Comparison of ENCODE assay signal across 8 mouse cellular contexts in genomic region chr11:88862355-88862754, GRCm38 (mm10). TPM values are rescaled to one million over a fixed set of nuclear protein-coding genes. Genes with fewer than 3 reads are reported as not detected.
DNase-seq lines count a peak whose midpoint lies in the region; ATAC-seq lines count a peak whose summit lies in the region.

No protein-coding gene starts in this region.

- peak overlapping the region; percentile 82 for H3K9ac ChIP-seq in kidney, embryonic 16.5 days (replicated peaks; ENCODE audit: low read length)
- no peak overlapping the region for H3K9ac ChIP-seq in embryonic facial prominence, embryonic 14.5 days (ENCODE audit: low read depth, low read length)
- no peak overlapping the region for H3K9ac ChIP-seq in neural tube, embryonic 14.5 days (replicated peaks; ENCODE audit: low read depth, low read length)

- WGBS in kidney, embryonic 16.5 days, result 79% methylated on average over 2 of the region's 2 CpGs
- 85% methylated on average over 2 of the region's 2 CpGs for WGBS in embryonic facial prominence, embryonic 14.5 days
- WGBS in limb, embryonic 10.5 days, result 76% methylated on average over 2 of the region's 2 CpGs
- WGBS in neural tube, embryonic 14.5 days, result 85% methylated on average over 2 of the region's 2 CpGs

- ATAC-seq in kidney, embryonic 16.5 days (ENCODE audit: low FRiP score, low TSS enrichment), result no peak
- no peak for ATAC-seq in embryonic facial prominence, embryonic 14.5 days (ENCODE audit: low read depth)
- ATAC-seq in neural tube, embryonic 14.5 days (ENCODE audit: low read depth), result no peak

- peaks cover 26% of the 10 kb centered on the region for H3K4me1 ChIP-seq in kidney, embryonic 16.5 days (ENCODE audit: insufficient read depth, low read length)
- H3K4me1 ChIP-seq in embryonic facial prominence, embryonic 14.5 days (ENCODE audit: control insufficient read depth, insufficient read depth, low read length), result peaks cover 14% of the 10 kb centered on the region
- peaks cover 38% of the 10 kb centered on the region for H3K4me1 ChIP-seq in limb, embryonic 10.5 days
- H3K4me1 ChIP-seq in neural tube, embryonic 14.5 days (ENCODE audit: control insufficient read depth, insufficient read depth, low read length), result 0 out of 2 replicates have a peak, but pooled peaks cover 3% of the 10 kb centered on the region

- intact Hi-C loops in left cerebral cortex, postnatal 14 days (cut with DNase I), result no loop called here

- H3K36me3 ChIP-seq in kidney, embryonic 16.5 days (ENCODE audit: insufficient read depth, low read length), result no peaks in the 10 kb centered on the region
- H3K36me3 ChIP-seq in embryonic facial prominence, embryonic 14.5 days (ENCODE audit: control insufficient read depth, insufficient read depth, low read length), result no peaks in the 10 kb centered on the region
- H3K36me3 ChIP-seq in limb, embryonic 10.5 days, result no peaks in the 10 kb centered on the region
- no peaks in the 10 kb centered on the region for H3K36me3 ChIP-seq in neural tube, embryonic 14.5 days (ENCODE audit: control insufficient read depth, insufficient read depth, low read length)

- H3K27me3 ChIP-seq in kidney, embryonic 16.5 days (ENCODE audit: insufficient read depth, low read length), result no peaks in the 10 kb centered on the region
- H3K27me3 ChIP-seq in embryonic facial prominence, embryonic 14.5 days (replicated peaks; ENCODE audit: control insufficient read depth, insufficient read depth, low read length), result no peaks in the 10 kb centered on the region
- H3K27me3 ChIP-seq in limb, embryonic 10.5 days (ENCODE audit: low read depth, poor library complexity, severe bottlenecking), result peaks cover 16% of the 10 kb centered on the region
- no peaks in the 10 kb centered on the region for H3K27me3 ChIP-seq in neural tube, embryonic 14.5 days (ENCODE audit: control insufficient read depth, insufficient read depth, low read length)

- no peaks in the 10 kb centered on the region for H3K9me3 ChIP-seq in kidney, embryonic 16.5 days (ENCODE audit: low read length)
- H3K9me3 ChIP-seq in embryonic facial prominence, embryonic 14.5 days (ENCODE audit: control insufficient read depth, low read length), result no peaks in the 10 kb centered on the region
- H3K9me3 ChIP-seq in limb, embryonic 10.5 days (replicated peaks), result no peaks in the 10 kb centered on the region
- H3K9me3 ChIP-seq in neural tube, embryonic 14.5 days (ENCODE audit: control insufficient read depth, low read length), result no peaks in the 10 kb centered on the region

- no peak for DNase-seq in kidney, adult 18-20 months
- DNase-seq in embryonic facial prominence, embryonic 14.5 days (ENCODE audit: low spot score), result no peak
- DNase-seq in limb, embryonic 10.5 days (ENCODE audit: low spot score), result no peak
- no peak for DNase-seq in urinary bladder, postnatal 10 days (ENCODE audit: low spot score)
- DNase-seq in left cerebral cortex, postnatal 14 days (ENCODE audit: low spot score in 2 of 2), result no peak
- no peak for DNase-seq in embryo, embryonic 9.5 days (ENCODE audit: extremely low spot score)

- H3K4me2 ChIP-seq in kidney, embryonic 16.5 days (replicated peaks; ENCODE audit: low read depth, low read length), result peak overlapping the region; percentile 97
- peak overlapping the region; percentile 98 for H3K4me2 ChIP-seq in embryonic facial prominence, embryonic 14.5 days (ENCODE audit: low read depth, low read length)
- H3K4me2 ChIP-seq in neural tube, embryonic 14.5 days (ENCODE audit: low read depth, low read length), result peak overlapping the region; percentile 99

- H3K4me3 ChIP-seq in kidney, embryonic 16.5 days (ENCODE audit: low read length), result peak overlapping the region; percentile 81
- peak overlapping the region; percentile 77 for H3K4me3 ChIP-seq in embryonic facial prominence, embryonic 14.5 days (ENCODE audit: low read depth, low read length)
- peak overlapping the region; percentile 73; the same call in 1 of the 2 replicates for H3K4me3 ChIP-seq in limb, embryonic 10.5 days
- H3K4me3 ChIP-seq in neural tube, embryonic 14.5 days (ENCODE audit: low read depth, low read length), result peak overlapping the region; percentile 80

- no peak overlapping the region for H3K27ac ChIP-seq in kidney, embryonic 16.5 days (ENCODE audit: low read length)
- no peak overlapping the region for H3K27ac ChIP-seq in embryonic facial prominence, embryonic 14.5 days (replicated peaks; ENCODE audit: low read depth, low read length)
- H3K27ac ChIP-seq in limb, embryonic 10.5 days, result no peak overlapping the region
- no peak overlapping the region for H3K27ac ChIP-seq in neural tube, embryonic 14.5 days (ENCODE audit: low read depth, low read length)

RNA-seq across cellular contexts. Expression of gene Akap1, which starts 2.0 kb away (rescaled TPM):
- polyA plus RNA-seq in kidney, embryonic 16.5 days (2015; fragmentation: Nextera tagmentation; extraction: Ambion mirVana), result 23.7 and 24.3 TPM in 2 replicates
- polyA plus RNA-seq in embryonic facial prominence, embryonic 14.5 days (2014; fragmentation: Nextera tagmentation; extraction: Ambion mirVana), result 22.2 and 28.2 TPM in 2 replicates
- 16.8 and 17.4 TPM in 2 replicates for polyA plus RNA-seq in limb, embryonic 10.5 days (2016; fragmentation: Nextera tagmentation; extraction: Ambion mirVana)
- polyA plus RNA-seq in neural tube, embryonic 14.5 days (2014; fragmentation: Nextera tagmentation; extraction: Ambion mirVana), result 25.6 and 26.0 TPM in 2 replicates
- 10 to 100 TPM; 38.4 to 40.3 TPM for total RNA-seq in left cerebral cortex, postnatal 14 days (2021)
